Mouse (Mus musculus) common myeloid progenitor, adult 5-6 weeks (primary cell): ENCODE data around the gene Vps36. TPM values are rescaled to one million over a fixed set of nuclear protein-coding genes. Genes with fewer than 3 reads are reported as not detected.

Experiments used
- ATAC-seq: replicated peaks from 2 replicates; pipeline ENCODE4 v1.8.0; 2016; ENCODE audit warnings: low read depth, mild to moderate bottlenecking, moderate TSS enrichment, inconsistent platforms; ENCODE audit not compliant: poor library complexity, severe bottlenecking
- total RNA-seq: library from RNA; stranded (forward); fragments of 200-1000, 187-1606 nt; gene quantifications from 2 replicates; pipeline ENCODE4 v1.2.3, GENCODE M21; 2017

Gene Vps36
- 39.9 and 43.4 TPM in 2 replicates for total RNA-seq

DNA sequence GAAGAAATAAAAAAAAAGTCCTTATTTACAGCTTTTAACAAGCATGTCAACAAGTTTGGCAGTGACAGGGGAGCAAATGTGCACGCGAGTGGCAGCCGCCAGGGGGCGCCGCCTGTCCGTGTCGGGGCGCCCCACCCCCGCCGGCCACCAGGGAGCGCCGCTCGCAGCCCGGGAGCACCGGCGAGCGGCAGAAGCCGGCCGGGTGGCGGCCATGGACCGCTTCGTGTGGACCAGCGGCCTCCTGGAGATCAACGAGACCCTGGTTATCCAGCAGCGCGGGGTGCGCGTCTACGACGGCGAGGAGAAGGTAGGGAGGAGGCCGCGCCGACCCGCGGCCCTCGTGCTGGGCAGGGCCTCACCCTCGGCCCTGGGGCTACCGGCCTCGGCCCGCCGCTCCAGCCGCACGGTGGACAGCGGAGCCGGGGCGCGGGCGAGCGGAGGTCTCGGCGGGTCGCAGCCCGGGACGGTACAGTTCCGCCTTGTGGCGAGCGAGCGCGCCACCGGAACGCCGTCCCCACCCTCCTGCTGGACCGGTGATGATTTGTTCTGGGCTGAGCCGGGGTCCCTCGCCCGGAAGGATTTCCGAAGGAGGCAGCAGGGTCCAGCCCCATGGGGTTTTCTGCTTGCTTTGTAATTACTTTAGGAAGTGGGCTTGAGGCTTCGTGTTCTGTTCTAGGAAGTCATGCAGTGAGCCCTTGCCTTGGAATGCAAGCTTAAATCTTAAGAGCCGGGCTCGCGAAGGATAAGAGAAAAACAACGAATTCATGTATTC lies at the start of gene Vps36:
Gene Vps36, plus strand, starts transcription at position 150 of the 772 bp plus-strand sequence.
- ATAC-seq: peak; percentile 83

DNA sequence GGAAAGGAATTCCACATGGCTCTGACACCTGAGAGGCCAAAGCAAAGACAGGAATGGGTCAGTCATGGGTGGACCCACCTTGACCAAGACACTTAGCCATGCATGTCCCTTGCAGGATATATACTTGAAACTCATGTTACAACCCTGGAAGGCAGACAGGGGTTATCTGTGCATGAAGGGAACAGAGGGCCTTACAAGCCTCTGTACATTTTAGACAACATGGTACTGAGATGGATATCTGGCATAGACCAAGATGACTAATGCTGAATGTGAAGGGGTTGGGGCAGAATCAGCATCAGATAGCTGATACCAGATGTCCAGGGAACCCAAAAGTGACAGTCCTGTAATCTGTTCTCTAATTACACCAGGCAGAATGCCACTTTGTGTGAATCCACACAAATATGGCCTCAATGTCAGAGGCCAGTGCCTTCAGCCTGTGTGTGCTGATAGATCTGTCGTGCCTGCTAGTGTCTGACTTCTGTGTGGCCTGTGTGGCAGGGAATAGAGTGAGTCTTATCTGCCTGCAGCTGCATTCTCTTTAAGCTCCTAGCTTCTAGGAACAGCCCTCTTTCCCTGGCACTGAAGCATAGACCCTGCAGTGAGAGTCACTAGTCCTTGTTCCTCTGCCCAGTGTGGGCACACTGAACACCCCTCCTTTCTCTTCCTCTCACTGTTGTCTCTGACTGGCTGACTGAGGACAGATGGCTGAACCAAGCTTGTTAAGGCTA lies 48.7 kb upstream of the Vps36 start:
- no peak; the same call in 1 of the 2 replicates for ATAC-seq

DNA sequence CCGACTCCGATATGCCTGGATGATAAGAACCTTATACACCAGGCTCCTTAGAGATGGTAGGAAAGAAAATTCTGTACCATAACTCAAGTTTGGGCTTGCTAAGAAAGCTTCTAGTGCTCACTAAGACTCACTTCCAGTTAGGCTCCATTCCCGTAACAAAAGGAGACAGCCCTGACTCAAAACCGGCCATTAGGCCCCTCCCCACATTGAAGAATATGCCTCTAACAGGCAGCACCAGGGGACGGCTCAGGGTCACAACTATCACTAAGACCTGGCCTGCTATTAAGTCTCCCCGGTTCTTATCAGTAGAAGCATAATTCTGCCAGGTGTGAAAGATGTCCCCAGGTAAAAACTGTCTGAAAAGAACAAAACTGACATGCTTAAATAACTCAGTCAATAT lies 46.8 kb upstream of the Vps36 start:
- ATAC-seq: no peak

DNA sequence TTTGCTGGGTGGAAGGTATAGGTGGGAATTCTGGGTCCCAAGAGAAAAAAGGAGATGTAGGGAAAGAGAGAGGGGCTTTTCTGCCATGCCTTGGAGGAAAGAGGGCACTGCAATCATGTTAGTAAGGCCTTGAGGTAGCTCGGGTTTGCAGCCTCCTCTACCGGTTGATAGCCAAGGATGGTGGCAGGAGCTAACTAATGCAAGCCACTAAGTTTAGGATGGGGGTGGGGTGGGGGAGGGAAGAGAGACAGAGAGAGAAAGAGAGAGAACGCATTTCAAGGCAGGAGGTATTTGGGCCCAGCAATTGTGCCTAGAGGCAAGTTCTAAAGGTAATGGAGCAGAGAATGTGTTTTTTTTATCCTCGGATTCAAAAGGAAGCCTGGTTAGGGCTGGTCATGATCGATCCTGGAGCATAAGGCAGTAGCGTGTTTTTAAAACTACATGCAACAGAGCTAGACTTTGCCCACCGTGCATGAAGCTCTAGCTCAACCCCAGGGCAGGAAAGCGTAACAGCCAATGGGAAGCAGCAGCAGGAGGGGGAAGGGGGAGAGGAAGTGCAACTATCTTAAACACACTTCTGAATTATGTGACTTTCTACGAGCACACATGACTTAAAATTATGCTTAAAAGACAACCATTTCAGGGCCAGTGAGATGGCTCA lies 44.8 kb upstream of the Vps36 start:
- ATAC-seq: 0 out of 2 replicates have a peak, but pooled peaks have one; percentile 32

DNA sequence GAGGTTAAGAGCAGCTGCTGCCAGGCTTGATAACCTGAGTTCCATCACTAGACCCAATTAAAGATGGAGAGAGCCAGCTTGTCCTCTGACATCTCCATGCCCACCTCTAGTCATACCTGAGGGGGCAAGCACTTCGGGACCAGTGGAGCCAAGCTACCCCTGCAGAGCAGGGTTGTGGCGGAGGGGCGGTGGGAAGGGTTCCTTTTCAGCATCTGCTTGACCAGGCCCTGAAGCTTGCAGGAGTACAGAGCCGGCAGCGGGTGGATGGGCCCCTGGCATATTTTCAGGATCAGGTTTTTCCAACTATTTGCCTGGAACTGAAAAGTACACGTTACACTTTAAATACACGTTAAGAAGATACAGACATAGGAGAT lies 44.3 kb upstream of the Vps36 start:
- no peak for ATAC-seq

DNA sequence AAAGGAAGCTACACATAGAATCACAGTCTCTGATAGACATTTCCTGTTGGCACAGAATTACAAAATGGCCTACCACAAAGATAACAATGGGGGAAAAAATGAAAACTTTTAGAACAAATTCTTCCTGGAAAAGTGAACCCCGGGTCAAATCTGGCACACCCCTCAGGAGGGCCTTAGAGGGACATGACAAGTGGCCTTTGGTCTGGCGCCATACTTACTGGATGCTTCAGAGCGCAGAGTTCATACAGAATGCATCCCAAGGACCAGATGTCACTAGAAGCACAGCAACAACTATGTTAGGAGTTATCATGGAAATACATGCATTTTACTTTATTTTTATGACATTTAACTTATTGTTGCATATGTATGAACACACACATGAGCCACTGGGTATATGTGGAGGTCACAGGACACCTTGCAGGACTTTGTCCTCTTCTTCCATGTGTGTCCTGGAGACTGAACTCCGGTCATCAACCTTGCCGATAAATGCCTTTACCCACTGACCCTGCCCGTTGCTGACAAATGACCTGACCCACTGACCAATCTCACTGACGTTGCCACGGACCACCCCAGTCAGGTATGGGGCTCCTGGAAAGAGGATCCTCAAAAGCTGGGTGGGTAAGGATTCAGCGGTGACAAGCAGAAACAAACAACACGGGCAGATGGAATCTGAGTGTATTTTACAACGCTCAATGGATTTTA lies 42.8 kb upstream of the Vps36 start:
- ATAC-seq: no peak

DNA sequence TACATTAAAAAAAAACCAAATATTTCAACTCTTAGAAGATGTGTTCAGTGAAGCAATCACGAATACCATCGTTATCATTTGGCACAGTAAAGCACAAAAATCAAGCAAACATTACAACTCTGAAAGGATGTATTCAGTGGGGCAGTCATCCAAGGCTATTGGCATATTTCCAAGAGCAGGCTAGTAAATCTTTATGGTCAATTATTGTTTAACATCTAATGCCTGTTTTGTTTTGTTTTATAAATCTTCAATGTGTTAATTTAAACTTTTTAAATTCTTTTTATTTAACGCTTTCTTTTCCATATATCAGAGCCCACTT lies 42.3 kb upstream of the Vps36 start:
- ATAC-seq: no peak

DNA sequence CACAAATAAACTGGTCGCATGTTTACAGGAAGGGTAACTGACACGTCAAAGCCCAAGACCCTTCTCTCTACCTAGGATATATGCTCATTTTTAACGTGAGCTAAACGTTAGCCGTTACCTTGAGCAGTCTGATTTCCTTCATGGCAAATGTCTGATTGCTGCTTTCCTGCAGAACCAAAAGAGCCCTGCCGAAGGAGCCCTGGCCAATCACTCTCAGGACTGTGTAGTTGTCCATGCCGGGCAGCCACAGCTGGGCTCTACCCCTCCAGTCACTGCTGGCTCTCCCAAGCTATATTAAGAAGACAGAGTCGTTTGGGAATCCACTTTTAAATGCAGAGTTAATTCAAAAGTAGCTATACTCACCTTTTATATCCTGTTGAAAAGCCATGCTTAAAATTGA lies 30.4 kb upstream of the Vps36 start:
- ATAC-seq: no peak

DNA sequence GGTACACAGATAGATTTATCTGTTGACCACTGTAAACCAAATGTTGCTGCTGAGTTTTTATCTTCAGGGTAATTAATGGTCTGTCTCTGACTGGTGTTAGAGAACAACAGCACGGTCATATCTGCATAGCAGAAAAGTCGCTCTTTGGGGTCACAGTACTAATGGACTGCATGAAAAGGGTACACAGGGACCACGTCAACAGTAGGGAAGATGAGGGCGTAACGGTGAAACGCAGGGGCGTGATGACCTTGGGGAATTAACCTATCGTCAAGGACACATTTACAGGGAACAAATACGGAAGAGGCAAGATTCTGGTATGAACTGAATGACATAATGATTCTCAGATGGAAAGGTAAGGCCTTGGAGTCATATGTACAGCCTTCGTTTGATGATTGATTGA lies 28.2 kb upstream of the Vps36 start:
- ATAC-seq: no peak

DNA sequence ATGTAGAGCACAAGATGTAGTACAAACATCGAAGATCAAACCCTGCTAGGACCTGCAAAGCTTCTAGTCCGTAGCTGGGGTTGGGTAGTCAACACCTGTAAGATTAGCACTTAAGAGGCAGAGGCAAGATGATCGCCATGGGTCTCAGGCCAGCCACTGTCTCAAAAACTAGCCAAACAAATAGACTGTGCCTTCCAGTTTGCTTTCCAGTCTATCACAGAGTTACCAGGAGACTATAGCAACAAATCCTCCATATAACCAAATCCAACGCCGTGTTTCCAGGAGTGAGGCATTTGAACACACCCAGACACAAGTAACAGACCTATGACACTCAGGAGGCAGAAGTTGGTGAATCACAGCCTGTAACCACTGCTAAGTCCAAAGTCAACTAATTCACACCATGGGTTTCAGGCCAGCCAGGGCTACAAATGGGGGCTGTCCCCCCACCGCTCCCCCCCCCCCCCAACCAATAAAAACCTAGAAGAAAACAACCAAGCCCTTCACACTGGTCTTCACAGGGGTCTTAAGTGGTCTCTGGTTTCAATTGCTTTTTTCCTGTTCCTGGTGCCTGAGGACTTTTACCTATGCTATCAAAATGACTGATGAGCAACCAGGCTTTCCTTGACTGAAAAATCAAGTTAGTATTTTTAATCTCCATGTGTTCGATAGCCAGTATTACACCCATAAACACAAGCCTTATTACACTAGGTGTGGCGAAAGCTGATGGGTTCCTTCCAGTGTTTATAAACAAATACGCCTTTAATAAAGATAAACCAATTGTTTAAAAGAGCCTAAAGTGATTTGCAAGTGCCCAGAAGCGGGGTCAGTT lies 27.1 kb upstream of the Vps36 start:
- peak; percentile 45 for ATAC-seq

DNA sequence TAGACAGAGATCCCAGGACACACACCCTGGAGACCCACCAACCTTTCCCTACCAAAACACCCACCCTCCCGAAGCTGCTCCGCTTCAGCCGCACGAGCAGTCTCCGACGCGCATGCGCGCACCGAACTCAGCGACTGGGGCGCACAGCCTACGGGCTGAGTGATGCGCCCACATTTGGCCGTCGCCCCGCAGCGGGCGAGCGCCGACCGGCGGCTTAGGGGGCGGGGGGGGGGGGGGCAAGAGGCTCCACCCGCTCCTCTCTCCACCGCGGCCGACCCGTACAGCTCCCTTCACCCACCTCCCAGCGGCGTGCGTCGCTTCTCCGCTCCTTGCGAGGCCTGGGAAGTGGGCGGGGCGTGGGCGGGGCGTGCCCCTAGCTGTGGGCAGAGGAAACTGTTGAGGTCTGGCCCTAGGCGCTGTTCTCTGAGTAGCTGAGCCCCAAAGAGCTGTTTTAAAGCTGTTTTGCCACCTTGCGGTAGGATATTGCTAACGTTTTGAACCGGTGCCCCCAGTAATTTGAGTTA lies 26.5 kb upstream of the Vps36 start, which contains the start of gene Nek3:
Gene Nek3, minus strand, starts transcription at position 356 of the 524 bp plus-strand sequence.
- ATAC-seq: peak; percentile 96

DNA sequence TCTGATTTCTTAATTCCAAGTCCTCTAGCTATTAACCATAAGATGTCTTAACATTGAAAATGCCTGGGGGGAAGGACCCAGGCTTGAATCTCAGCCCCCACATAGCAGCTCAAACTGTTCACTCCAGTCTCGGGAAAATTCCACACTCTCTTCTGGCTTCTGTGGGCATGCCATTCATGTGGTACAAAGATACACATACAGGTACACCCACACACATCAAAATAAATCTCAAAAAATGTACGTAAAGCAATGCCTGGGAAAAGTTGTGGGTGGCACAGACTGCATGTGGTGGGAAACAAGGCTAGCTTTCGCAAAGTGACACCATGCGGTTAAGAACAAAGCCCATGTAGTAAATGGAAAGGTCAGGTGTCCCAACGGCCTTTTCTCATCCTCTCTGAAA lies 23.4 kb upstream of the Vps36 start:
- ATAC-seq: no peak

DNA sequence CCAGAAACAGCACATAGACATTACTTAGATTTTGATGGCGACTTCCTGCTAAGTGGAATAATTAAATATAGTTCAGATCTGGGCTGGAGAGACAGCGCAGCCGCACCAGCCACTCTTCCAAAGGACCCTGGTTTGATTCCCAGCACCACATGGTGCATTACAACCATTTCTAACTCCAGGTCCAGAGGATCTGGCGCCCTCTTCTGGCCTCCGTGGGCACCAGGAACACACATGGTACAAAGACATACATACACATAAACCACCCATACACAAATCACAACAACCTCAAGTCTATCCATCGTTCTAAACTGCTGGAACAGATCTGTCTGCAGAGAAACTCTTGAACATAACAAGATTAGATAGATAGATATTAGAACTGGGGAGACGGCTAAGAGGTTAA lies 16.6 kb upstream of the Vps36 start:
- ATAC-seq: no peak

DNA sequence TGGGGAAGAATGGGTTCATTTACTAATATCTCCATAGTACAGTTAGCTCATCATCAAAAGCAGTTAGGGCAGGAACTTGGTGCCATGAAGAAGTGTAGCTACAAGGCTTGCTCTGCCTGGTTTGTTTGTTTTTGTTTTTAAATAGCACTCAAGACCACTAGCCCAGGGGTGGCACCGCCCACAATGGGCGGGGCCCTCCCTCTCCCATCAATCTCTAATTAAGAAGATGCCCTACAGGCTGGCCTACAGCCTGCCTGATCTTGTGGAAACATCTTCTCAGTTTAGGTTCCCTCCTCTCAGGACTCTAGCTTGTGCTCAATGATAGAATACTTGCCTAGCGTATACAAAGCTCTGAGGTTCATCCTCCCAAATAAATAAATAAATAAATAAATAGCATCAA lies 7.7 kb upstream of the Vps36 start:
- ATAC-seq: peak; percentile 72

DNA sequence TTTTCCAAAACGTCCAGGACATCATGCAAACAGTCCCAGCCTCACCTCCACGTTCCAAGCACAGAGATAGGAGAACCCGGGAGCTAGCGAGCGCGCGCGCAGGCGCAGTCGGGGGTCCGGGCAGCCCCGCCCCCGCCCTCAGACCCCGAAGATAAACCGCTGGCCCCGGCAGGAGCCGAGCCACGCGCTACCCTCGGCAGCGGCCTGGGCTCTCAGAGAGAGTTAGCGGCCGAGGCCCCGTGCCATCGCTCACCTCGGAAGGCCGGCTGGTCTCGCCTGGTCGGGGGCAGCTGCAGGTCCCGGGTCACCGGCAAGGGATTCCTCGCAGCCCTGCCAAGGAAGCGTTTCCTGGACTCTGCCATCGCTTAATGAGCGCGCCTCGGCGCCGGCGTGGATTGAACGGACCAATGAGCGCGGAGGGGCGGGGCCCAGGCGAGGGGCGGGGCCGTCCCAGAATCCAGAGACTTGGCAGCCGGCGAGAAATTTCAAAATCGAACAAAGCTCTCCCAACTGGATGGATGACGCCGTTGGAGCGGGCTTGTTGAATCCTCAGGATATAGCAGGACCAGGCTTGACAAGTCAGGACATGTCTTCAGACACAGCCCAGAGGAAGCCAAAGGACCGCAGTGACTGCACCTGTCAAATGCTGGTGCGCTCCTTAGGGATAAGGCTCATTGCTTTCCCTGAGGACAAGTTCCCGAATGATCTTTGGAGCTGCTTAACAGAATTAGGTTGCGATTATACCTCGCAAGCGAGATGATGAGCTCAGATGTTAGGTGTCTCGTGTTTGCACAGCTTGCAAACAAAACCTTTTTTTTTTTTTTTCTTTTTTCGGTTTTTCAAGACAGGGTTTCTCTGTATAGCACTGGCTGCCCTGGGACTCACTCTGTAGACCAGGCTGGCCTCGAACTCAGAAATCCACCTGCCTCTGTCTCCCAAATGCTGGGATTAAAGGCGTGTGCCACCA lies 6.9 kb upstream of the Vps36 start, which contains the start of gene Ckap2:
Gene Ckap2, minus strand, starts transcription at position 389 of the 967 bp plus-strand sequence.
- peak; percentile 88 for ATAC-seq

DNA sequence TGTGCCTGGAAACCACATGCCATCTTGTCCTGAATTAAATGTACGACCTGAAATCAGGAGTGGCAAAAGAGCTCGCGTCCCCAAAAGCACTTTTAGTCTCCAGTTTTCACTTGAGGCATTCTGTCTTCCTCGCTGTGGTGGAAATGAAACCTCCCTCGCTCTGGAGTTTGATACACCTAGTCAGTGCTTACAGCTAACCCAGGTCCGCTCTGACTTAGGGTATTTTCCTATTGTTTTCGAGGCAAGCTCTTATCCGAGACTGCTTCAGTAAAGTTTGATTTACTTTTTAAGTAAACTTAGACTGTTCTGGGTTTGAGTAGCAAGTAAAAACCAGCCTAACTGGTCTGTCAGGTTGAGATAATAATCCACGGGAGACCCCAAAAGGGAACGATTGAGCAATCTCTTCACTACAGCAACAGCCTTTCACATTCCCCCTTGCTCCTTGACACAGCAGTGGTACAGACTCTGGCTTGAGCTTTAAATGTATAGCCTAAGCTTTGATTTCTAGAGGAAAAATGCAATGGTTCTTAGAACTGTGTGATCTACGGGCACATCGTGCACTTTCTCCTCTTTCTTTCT lies 912 bp downstream of the Vps36 start:
- ATAC-seq: peak; percentile 54

DNA sequence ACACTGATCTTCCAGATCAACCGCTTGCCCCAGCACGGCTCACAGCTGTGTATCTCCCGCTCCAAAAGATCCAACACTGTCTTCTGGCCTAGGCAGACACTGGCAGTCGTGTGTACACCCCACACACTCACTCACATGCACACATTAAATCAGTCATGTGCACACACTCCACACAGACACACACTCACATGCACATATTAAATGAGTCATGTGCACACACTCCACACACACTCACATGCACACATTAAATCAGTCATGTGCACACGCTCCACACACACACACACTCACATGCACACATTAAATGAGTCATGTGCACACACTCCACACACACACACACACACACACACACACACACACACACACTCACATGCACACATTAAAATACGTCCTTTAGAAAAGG lies 5.3 kb downstream of the Vps36 start:
- ATAC-seq: no peak

DNA sequence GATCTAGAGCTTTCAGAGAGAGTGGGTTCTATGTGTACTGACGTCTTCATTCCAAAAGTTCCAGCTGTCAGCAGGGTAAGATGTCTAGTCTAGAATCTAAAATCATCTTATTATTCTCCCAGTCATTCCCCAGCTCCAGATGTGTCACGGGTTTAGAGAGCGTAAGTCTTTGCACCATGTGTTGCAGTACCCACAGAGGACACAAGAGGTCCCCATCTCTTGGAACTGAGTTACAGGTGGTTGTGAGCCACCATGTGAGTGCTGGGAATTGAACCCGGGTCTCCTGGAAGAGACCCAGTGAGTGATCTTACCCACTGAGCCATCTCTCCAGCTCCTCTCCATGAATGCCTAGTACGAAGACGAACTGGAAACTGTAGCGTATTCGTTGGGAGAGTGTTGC lies 6.9 kb downstream of the Vps36 start:
- ATAC-seq: no peak
